12 mouse cellular contexts compared by ENCODE assay signal in genomic region chr3:138225853-138226252, GRCm38 (mm10). TPM values are rescaled to one million over a fixed set of nuclear protein-coding genes. Genes with fewer than 3 reads are reported as not detected.
A peak's percentile ranks its signal among the peaks of the same experiment; 100 is the strongest.
DNase-seq lines count a peak whose midpoint lies in the region; ATAC-seq and TF ChIP-seq lines count a peak whose summit lies in the region.
"Had no signal": no experiment of that assay in that cellular context is flagged by ENCODE, and none has a peak within 500 bp of the region (broad histone marks: within the 10 kb centered on the region; RNA-seq: fewer than 3 reads in every experiment).

No protein-coding gene starts in this region.

- TF ChIP-seq CTCF in liver, postnatal 0 days (IDR thresholded peaks at IDR 0.05; ENCODE audit: low read depth): no peak
- no peak for TF ChIP-seq CTCF in thymus, adult 2 months (IDR thresholded peaks at IDR 0.05; ENCODE audit: borderline replicate concordance, control insufficient read depth, extremely low read depth, insufficient read depth, low read length, poor library complexity)

- H3K27ac ChIP-seq in liver, postnatal 0 days (ENCODE audit: low read depth): peak overlapping the region; percentile 84
- H3K27ac ChIP-seq in liver, embryonic 11.5 days (ENCODE audit: low read depth, low read length): no peak overlapping the region
- peak overlapping the region; percentile 37 for H3K27ac ChIP-seq in stomach, embryonic 15.5 days
- H3K27ac ChIP-seq in thymus, adult 2 months (ENCODE audit: control insufficient read depth, insufficient read depth, low read length): no peak overlapping the region
- H3K27ac ChIP-seq: embryonic facial prominence, embryonic 12.5 days; hindbrain, embryonic 12.5 days; limb, embryonic 10.5 days had no signal

- WGBS in liver, postnatal 0 days (ENCODE audit: insufficient replicate concordance): 48% methylated on average over 7 of the region's 7 CpGs
- 64% methylated on average over 7 of the region's 7 CpGs for WGBS in liver, embryonic 11.5 days
- WGBS in stomach, embryonic 15.5 days: 60% methylated on average over 7 of the region's 7 CpGs
- 82% methylated on average over 7 of the region's 7 CpGs for WGBS in thymus, adult 2 months

- TF ChIP-seq POLR2A in thymus, adult 2 months (IDR thresholded peaks at IDR 0.05; ENCODE audit: control insufficient read depth, extremely low read depth, insufficient read depth, low read length, poor library complexity): no peak

- H3K4me3 ChIP-seq in liver, postnatal 0 days (ENCODE audit: low read depth, low read length): no peak overlapping the region
- no peak overlapping the region for H3K4me3 ChIP-seq in liver, embryonic 11.5 days (ENCODE audit: low read depth, low read length)
- H3K4me3 ChIP-seq in stomach, embryonic 15.5 days (replicated peaks): no peak overlapping the region
- H3K4me3 ChIP-seq in thymus, adult 2 months (ENCODE audit: control insufficient read depth, insufficient read depth, low read length): no peak overlapping the region
- H3K4me3 ChIP-seq: embryonic facial prominence, embryonic 12.5 days; hindbrain, embryonic 12.5 days; limb, embryonic 10.5 days had no signal

- no peaks in the 10 kb centered on the region for H3K27me3 ChIP-seq in liver, postnatal 0 days (ENCODE audit: insufficient read depth, low read length)
- no peaks in the 10 kb centered on the region for H3K27me3 ChIP-seq in liver, embryonic 11.5 days (replicated peaks; ENCODE audit: control insufficient read depth, insufficient read depth, low read length)
- H3K27me3 ChIP-seq in stomach, embryonic 15.5 days (replicated peaks): no peaks in the 10 kb centered on the region
- no peaks in the 10 kb centered on the region for H3K27me3 ChIP-seq in thymus, adult 2 months (ENCODE audit: control insufficient read depth, insufficient read depth, low read length)
- H3K27me3 ChIP-seq: embryonic facial prominence, embryonic 12.5 days; hindbrain, embryonic 12.5 days had no signal

- H3K36me3 ChIP-seq in liver, postnatal 0 days (replicated peaks; ENCODE audit: insufficient read depth, low read length): no peaks in the 10 kb centered on the region
- no peaks in the 10 kb centered on the region for H3K36me3 ChIP-seq in liver, embryonic 11.5 days (ENCODE audit: control insufficient read depth, insufficient read depth, low read length)
- H3K36me3 ChIP-seq in stomach, embryonic 15.5 days: no peaks in the 10 kb centered on the region
- H3K36me3 ChIP-seq in thymus, adult 2 months (ENCODE audit: control insufficient read depth, insufficient read depth, low read length): no peaks in the 10 kb centered on the region
- H3K36me3 ChIP-seq: embryonic facial prominence, embryonic 12.5 days; hindbrain, embryonic 12.5 days; limb, embryonic 10.5 days had no signal

- TF ChIP-seq EP300 in liver, postnatal 0 days (IDR thresholded peaks at IDR 0.05; ENCODE audit: low read depth): no peak

- H3K4me2 ChIP-seq in liver, postnatal 0 days (ENCODE audit: low read depth, low read length): no peak overlapping the region
- no peak overlapping the region for H3K4me2 ChIP-seq in liver, embryonic 11.5 days
- H3K4me2 ChIP-seq in stomach, embryonic 15.5 days: no peak overlapping the region
- H3K4me2 ChIP-seq: embryonic facial prominence, embryonic 12.5 days; hindbrain, embryonic 12.5 days had no signal

- no peak overlapping the region for H3K9ac ChIP-seq in liver, postnatal 0 days (replicated peaks)
- H3K9ac ChIP-seq in liver, embryonic 11.5 days (ENCODE audit: low read depth, low read length): no peak overlapping the region
- H3K9ac ChIP-seq in stomach, embryonic 15.5 days: no peak overlapping the region
- H3K9ac ChIP-seq: embryonic facial prominence, embryonic 12.5 days; hindbrain, embryonic 12.5 days had no signal

- DNase-seq in cerebellum, postnatal 10 days: peak; percentile 68 to 79
- no peak for DNase-seq in cerebellum, adult 9-11 months
- DNase-seq in liver, postnatal 0 days: peak; percentile 19
- no peak for DNase-seq in liver, embryonic 11.5 days (ENCODE audit: low spot score)
- DNase-seq in kidney, postnatal 10 days: peak; percentile 44
- DNase-seq in thymus, adult 2 months: no peak
- no peak for DNase-seq in testis, postnatal 14 days (ENCODE audit: low spot score)

- ATAC-seq in liver, postnatal 0 days: peak; percentile 29
- ATAC-seq in liver, embryonic 11.5 days (replicated peaks; ENCODE audit: low FRiP score): no peak
- peak; percentile 57; the same call in 1 of the 2 replicates for ATAC-seq in stomach, embryonic 15.5 days (ENCODE audit: insufficient read depth, low FRiP score, low read depth)
- ATAC-seq: forebrain, embryonic 14.5 days had no signal

- peaks cover 24% of the 10 kb centered on the region for H3K4me1 ChIP-seq in liver, postnatal 0 days (ENCODE audit: insufficient read depth)
- H3K4me1 ChIP-seq in liver, embryonic 11.5 days (replicated peaks; ENCODE audit: control insufficient read depth, insufficient read depth, low read length): no peaks in the 10 kb centered on the region
- no peaks in the 10 kb centered on the region for H3K4me1 ChIP-seq in stomach, embryonic 15.5 days
- no peaks in the 10 kb centered on the region for H3K4me1 ChIP-seq in thymus, adult 2 months (replicated peaks; ENCODE audit: control insufficient read depth, insufficient read depth, low read length)
- H3K4me1 ChIP-seq: embryonic facial prominence, embryonic 12.5 days had no signal

- H3K9me3 ChIP-seq in liver, postnatal 0 days (ENCODE audit: low read length): no peaks in the 10 kb centered on the region
- no peaks in the 10 kb centered on the region for H3K9me3 ChIP-seq in liver, embryonic 11.5 days (ENCODE audit: control insufficient read depth, low read length)
- no peaks in the 10 kb centered on the region for H3K9me3 ChIP-seq in stomach, embryonic 15.5 days
- H3K9me3 ChIP-seq: embryonic facial prominence, embryonic 12.5 days; hindbrain, embryonic 12.5 days; limb, embryonic 10.5 days had no signal

RNA-seq across cellular contexts. Expression of gene Adh7, which starts 8.3 kb away (rescaled TPM):
- 6.2 and 6.7 TPM in 2 replicates for polyA plus RNA-seq in liver, postnatal 0 days (2015; fragmentation: Nextera tagmentation; extraction: Ambion mirVana)
- 0.12 and 0.13 TPM in 2 replicates for polyA plus RNA-seq in liver, embryonic 11.5 days (2014; fragmentation: Nextera tagmentation; extraction: Ambion mirVana)
- polyA plus RNA-seq in stomach, embryonic 15.5 days (2015; fragmentation: Nextera tagmentation; extraction: Ambion mirVana): 0.53 and 0.76 TPM in 2 replicates
- polyA plus RNA-seq in thymus, adult 2 months (2012; rRNA removed): 0.03 and 0.16 TPM in 2 replicates

RNA-seq across cellular contexts. Expression of gene 4930579F01Rik, which starts 32.2 kb away (rescaled TPM):
- polyA plus RNA-seq in liver, postnatal 0 days (2015; fragmentation: Nextera tagmentation; extraction: Ambion mirVana): not detected in 2 replicates
- not detected in 2 replicates for polyA plus RNA-seq in liver, embryonic 11.5 days (2014; fragmentation: Nextera tagmentation; extraction: Ambion mirVana)
- 0.21 and 0.26 TPM in 2 replicates for polyA plus RNA-seq in stomach, embryonic 15.5 days (2015; fragmentation: Nextera tagmentation; extraction: Ambion mirVana)
- polyA plus RNA-seq in thymus, adult 2 months (2012; rRNA removed): not detected in 2 replicates
- polyA plus RNA-seq: forebrain, embryonic 14.5 days; hindbrain, embryonic 12.5 days; limb, embryonic 10.5 days had no signal

RNA-seq across cellular contexts. Expression of gene Adh1, which starts 34.9 kb away (rescaled TPM):
- 434 and 496 TPM in 2 replicates for polyA plus RNA-seq in liver, postnatal 0 days (2015; fragmentation: Nextera tagmentation; extraction: Ambion mirVana)
- 0.83 and 1.4 TPM in 2 replicates for polyA plus RNA-seq in liver, embryonic 11.5 days (2014; fragmentation: Nextera tagmentation; extraction: Ambion mirVana)
- 40.9 and 130 TPM in 2 replicates for polyA plus RNA-seq in stomach, embryonic 15.5 days (2015; fragmentation: Nextera tagmentation; extraction: Ambion mirVana)
- polyA plus RNA-seq in thymus, adult 2 months (2012; rRNA removed): 10.4 and 13.1 TPM in 2 replicates

Comparison
In these comparisons a context has a peak if more than half of its experiments do, and no peak if none do; other contexts are left out.
1. DNase-seq: peak in cerebellum, postnatal 10 days (2 of 2), liver, postnatal 0 days (single experiment) and kidney, postnatal 10 days (single experiment); none in cerebellum, adult 9-11 months (single experiment), liver, embryonic 11.5 days (single experiment), thymus, adult 2 months (single experiment) and testis, postnatal 14 days (single experiment).
2. H3K27ac ChIP-seq: peak in liver, postnatal 0 days (single experiment) and stomach, embryonic 15.5 days (single experiment); none in liver, embryonic 11.5 days (single experiment) and thymus, adult 2 months (single experiment).